Mouse (Mus musculus) hindbrain, embryonic 11.5 days (tissue): ENCODE measurements around the gene Olfr209. TPM values are rescaled to one million over a fixed set of nuclear protein-coding genes. Genes with fewer than 3 reads are reported as not detected.

Experiments used
- ATAC-seq: fragments of 200-750 bp; cut with Nextera tagmentation; 2 replicates; pipeline ENCODE4 v1.8.0; 2017; ENCODE audit warnings: mild to moderate bottlenecking, moderate TSS enrichment, moderate library complexity; ENCODE audit not compliant: low FRiP score
- DNase-seq: peaks from one replicate; pipeline ENCODE4 v3.0.0-alpha.2; 2015; ENCODE audit warnings: low spot score
- H3K27ac ChIP-seq: fragments of 300-500 bp; sonication (generic); 2 replicates; pipeline ENCODE4 v1.5.1; 2014; ENCODE audit warnings: mild to moderate bottlenecking, low read depth, low read length
- H3K27me3 ChIP-seq: fragments of 300-500 bp; sonication (generic); 2 replicates; pipeline ENCODE4 v1.6.1; 2014; ENCODE audit warnings: mild to moderate bottlenecking, low read length, moderate library complexity, mixed read lengths; ENCODE audit not compliant: control insufficient read depth, insufficient read depth
- H3K36me3 ChIP-seq: fragments of 300-500 bp; sonication (generic); 2 replicates; pipeline ENCODE4 v1.6.1; 2014; ENCODE audit warnings: mild to moderate bottlenecking, low read length, moderate library complexity, mixed read lengths; ENCODE audit not compliant: control insufficient read depth, insufficient read depth
- H3K4me1 ChIP-seq: fragments of 300-500 bp; sonication (generic); replicated peaks from 2 replicates; pipeline ENCODE4 v1.6.1; 2014; ENCODE audit warnings: low read length, mixed read lengths; ENCODE audit not compliant: control insufficient read depth, insufficient read depth
- H3K4me2 ChIP-seq: fragments of 300-500 bp; sonication (generic); replicated peaks from 2 replicates; pipeline ENCODE4 v1.6.1; 2014; ENCODE audit warnings: mild to moderate bottlenecking, low read depth, low read length
- H3K4me3 ChIP-seq: fragments of 300-500 bp; sonication (generic); 2 replicates; pipeline ENCODE4 v1.5.1; 2014; ENCODE audit warnings: low read depth, low read length
- H3K9ac ChIP-seq: fragments of 300-500 bp; sonication (generic); 2 replicates; pipeline ENCODE4 v1.6.1; 2014; ENCODE audit warnings: low read depth, low read length
- H3K9me3 ChIP-seq: fragments of 300-500 bp; sonication (generic); 2 replicates; pipeline ENCODE4 v1.6.1; 2016; ENCODE audit warnings: low read length; ENCODE audit not compliant: control insufficient read depth
- WGBS: fragments of 180-500 bp; shearing (Covaris S2); extraction: QIAGEN DNeasy Blood & Tissue Kit; methylation state at CpG from one replicate; pipeline ENCODE4 v1.1.7; 2014; 5-methylcytosine and 5-hydroxymethylcytosine counted together
- polyA plus RNA-seq: library from polyadenylated mRNA; unstranded; fragments of >200 nt; fragmentation: Nextera tagmentation; extraction: Ambion mirVana; gene quantifications from 2 replicates; pipeline ENCODE4 v1.2.1, GENCODE M21; 2014

Gene Olfr209
- polyA plus RNA-seq = not detected in 2 replicates

GRCm38 (mm10) chr16:59363893-59364292 lies at the start of gene Olfr209:
TSS of gene Olfr209 (minus strand) at chr16:59363993.
- Histone ChIP-seq H3K27me3 (no peaks in the 10 kb centered on the region), H3K9me3 (no peaks in the 10 kb centered on the region), H3K9ac (no peak within 1 kb of the TSS), H3K4me1 (no peaks in the 10 kb centered on the region), H3K27ac (no peak within 1 kb of the TSS), H3K4me2 (no peak within 1 kb of the TSS), H3K36me3 (no peaks in the 10 kb centered on the region), H3K4me3 (no peak within 1 kb of the TSS)
- WGBS = 81% methylated on average over 2 of the region's 2 CpGs
- DNase-seq = no peak
- ATAC-seq = no peak

- DNase-seq (no peak), ATAC-seq (no peak)
- Histone ChIP-seq H3K27me3 (no peaks in the 10 kb centered on the region), H3K9ac (no peak overlapping the region), H3K9me3 (no peaks in the 10 kb centered on the region), H3K4me1 (no peaks in the 10 kb centered on the region), H3K27ac (no peak overlapping the region), H3K36me3 (no peaks in the 10 kb centered on the region), H3K4me2 (no peak overlapping the region), H3K4me3 (no peak overlapping the region)
- WGBS = 71% methylated on average over 4 of the region's 4 CpGs
Measured at GRCm38 (mm10) chr16:59413475-59413874, 49.7 kb upstream of the Olfr209 start.

- Histone ChIP-seq H3K27me3 (no peaks in the 10 kb centered on the region), H3K36me3 (no peaks in the 10 kb centered on the region), H3K9me3 (no peaks in the 10 kb centered on the region), H3K4me3 (no peak overlapping the region), H3K9ac (no peak overlapping the region), H3K4me1 (no peaks in the 10 kb centered on the region), H3K27ac (peak overlapping the region; percentile 54), H3K4me2 (no peak overlapping the region)
- no peak for ATAC-seq
- no peak for DNase-seq
- 74% methylated on average over 2 of the region's 2 CpGs for WGBS
Measured at GRCm38 (mm10) chr16:59409800-59410199, 46.0 kb upstream of the Olfr209 start.

GRCm38 (mm10) chr16:59409341-59409748 lies 45.6 kb upstream of the Olfr209 start:
- WGBS = 59% methylated on average over 15 of the region's 15 CpGs
- H3K27me3 ChIP-seq = no peaks in the 10 kb centered on the region
- peak; percentile 88 for ATAC-seq
- no peaks in the 10 kb centered on the region for H3K4me1 ChIP-seq
- no peak overlapping the region for H3K9ac ChIP-seq
- no peak overlapping the region for H3K4me2 ChIP-seq
- no peak overlapping the region for H3K4me3 ChIP-seq
- H3K9me3 ChIP-seq = no peaks in the 10 kb centered on the region
- no peaks in the 10 kb centered on the region for H3K36me3 ChIP-seq
- peak overlapping the region; percentile 54 for H3K27ac ChIP-seq
- DNase-seq = peak; percentile 54

GRCm38 (mm10) chr16:59407032-59407431 lies 43.2 kb upstream of the Olfr209 start, which contains the start of gene Gabrr3:
TSS of gene Gabrr3 (plus strand) at chr16:59407332.
- ATAC-seq (no peak), DNase-seq (no peak)
- 81% methylated on average over 5 of the region's 5 CpGs for WGBS
- Histone ChIP-seq H3K9ac (no peak within 1 kb of the TSS), H3K27me3 (no peaks in the 10 kb centered on the region), H3K4me3 (no peak within 1 kb of the TSS), H3K27ac (no peak within 1 kb of the TSS), H3K36me3 (no peaks in the 10 kb centered on the region), H3K9me3 (no peaks in the 10 kb centered on the region), H3K4me2 (no peak within 1 kb of the TSS), H3K4me1 (no peaks in the 10 kb centered on the region)

- Histone ChIP-seq H3K27me3 (no peaks in the 10 kb centered on the region), H3K4me3 (no peak overlapping the region), H3K4me1 (no peaks in the 10 kb centered on the region), H3K4me2 (no peak overlapping the region), H3K36me3 (no peaks in the 10 kb centered on the region), H3K9me3 (no peaks in the 10 kb centered on the region), H3K27ac (no peak overlapping the region), H3K9ac (no peak overlapping the region)
- ATAC-seq = no peak
- DNase-seq = no peak
- 72% methylated on average over 9 of the region's 9 CpGs for WGBS
Measured at GRCm38 (mm10) chr16:59404798-59405197, 41.0 kb upstream of the Olfr209 start.

- Histone ChIP-seq H3K9me3 (no peaks in the 10 kb centered on the region), H3K9ac (no peak overlapping the region), H3K27ac (no peak overlapping the region), H3K36me3 (no peaks in the 10 kb centered on the region), H3K4me3 (no peak overlapping the region), H3K4me1 (no peaks in the 10 kb centered on the region), H3K27me3 (no peaks in the 10 kb centered on the region), H3K4me2 (no peak overlapping the region)
- 18% methylated on average over 4 of the region's 4 CpGs for WGBS
- DNase-seq = peak; percentile 56
- peak; percentile 68 for ATAC-seq
Measured at GRCm38 (mm10) chr16:59403684-59404083, 39.9 kb upstream of the Olfr209 start.

- ATAC-seq (no peak), DNase-seq (no peak)
- no peaks in the 10 kb centered on the region for H3K27me3 ChIP-seq
- WGBS = 73% methylated on average over 4 of the region's 4 CpGs
- no peaks in the 10 kb centered on the region for H3K4me1 ChIP-seq
- no peak overlapping the region for H3K4me3 ChIP-seq
- no peak overlapping the region for H3K9ac ChIP-seq
- H3K4me2 ChIP-seq = no peak overlapping the region
- H3K36me3 ChIP-seq = no peaks in the 10 kb centered on the region
- no peak overlapping the region for H3K27ac ChIP-seq
- H3K9me3 ChIP-seq = no peaks in the 10 kb centered on the region
Measured at GRCm38 (mm10) chr16:59401985-59402384, 38.2 kb upstream of the Olfr209 start.

- DNase-seq = no peak
- no peaks in the 10 kb centered on the region for H3K4me1 ChIP-seq
- H3K27me3 ChIP-seq = no peaks in the 10 kb centered on the region
- H3K4me2 ChIP-seq = no peak overlapping the region
- 70% methylated on average over 7 of the region's 7 CpGs for WGBS
- no peak for ATAC-seq
- no peak overlapping the region for H3K4me3 ChIP-seq
- H3K36me3 ChIP-seq = no peaks in the 10 kb centered on the region
- H3K9me3 ChIP-seq = no peaks in the 10 kb centered on the region
- H3K27ac ChIP-seq = no peak overlapping the region
- H3K9ac ChIP-seq = no peak overlapping the region
Measured at GRCm38 (mm10) chr16:59401102-59401501, 37.3 kb upstream of the Olfr209 start.
